Mouse (Mus musculus) cerebellum, adult 2 months (tissue): Measurements from ENCODE around the gene Prg2. TPM values are rescaled to one million over a fixed set of nuclear protein-coding genes. Genes with fewer than 3 reads are reported as not detected.

Experiments
- DNase-seq, 2 experiments: peaks; one replicate each; pipeline ENCODE4 v3.0.0; 2021
- H3K27ac ChIP-seq: fragments of 200-500 bp; 2 replicates; pipeline ENCODE4 v1.5.1; 2012; ENCODE audit warnings: low read length, control low read depth, inconsistent platforms; ENCODE audit not compliant: insufficient read depth
- H3K27me3 ChIP-seq: fragments of 200-500 bp; 2 replicates; pipeline ENCODE4 v1.6.1; 2012; ENCODE audit warnings: inconsistent platforms, mild to moderate bottlenecking, low read length, moderate library complexity; ENCODE audit not compliant: control insufficient read depth, insufficient read depth
- H3K4me1 ChIP-seq: fragments of 200-500 bp; 2 replicates; pipeline ENCODE4 v1.6.1; 2011; ENCODE audit warnings: low read length; ENCODE audit not compliant: control insufficient read depth, insufficient read depth
- H3K4me3 ChIP-seq: fragments of 200-500 bp; replicated peaks from 2 replicates; pipeline ENCODE3; 2011; ENCODE audit warnings: mild to moderate bottlenecking, low read depth, low read length, control low read depth; ENCODE audit not compliant: insufficient read depth
- CTCF ChIP-seq: fragments of 200-500 bp; IDR thresholded peaks from 2 replicates; pipeline ENCODE4 v1.5.1; 2011; ENCODE audit warnings: low read depth, mild to moderate bottlenecking, control low read depth, low read length, moderate library complexity, borderline replicate concordance; ENCODE audit not compliant: insufficient read depth
- POLR2A ChIP-seq: fragments of 200-500 bp; IDR thresholded peaks from 2 replicates; pipeline ENCODE4 v1.6.1; 2011; ENCODE audit warnings: low read length, control low read depth, borderline replicate concordance; ENCODE audit not compliant: insufficient read depth
- WGBS: fragments of 180-500 bp; shearing (Covaris S2); methylation state at CpG from one replicate; pipeline ENCODE4 v1.1.7; 2018; 5-methylcytosine and 5-hydroxymethylcytosine counted together
- polyA plus RNA-seq: library from polyadenylated mRNA; depleted of rRNA; stranded (reverse); fragments of >200 nt; gene quantifications from 2 replicates; pipeline ENCODE4 v1.2.3, GENCODE M21; 2012; rRNA removed

Prg2 gene
- 0.14 and 0.23 TPM in 2 replicates for polyA plus RNA-seq

DNA sequence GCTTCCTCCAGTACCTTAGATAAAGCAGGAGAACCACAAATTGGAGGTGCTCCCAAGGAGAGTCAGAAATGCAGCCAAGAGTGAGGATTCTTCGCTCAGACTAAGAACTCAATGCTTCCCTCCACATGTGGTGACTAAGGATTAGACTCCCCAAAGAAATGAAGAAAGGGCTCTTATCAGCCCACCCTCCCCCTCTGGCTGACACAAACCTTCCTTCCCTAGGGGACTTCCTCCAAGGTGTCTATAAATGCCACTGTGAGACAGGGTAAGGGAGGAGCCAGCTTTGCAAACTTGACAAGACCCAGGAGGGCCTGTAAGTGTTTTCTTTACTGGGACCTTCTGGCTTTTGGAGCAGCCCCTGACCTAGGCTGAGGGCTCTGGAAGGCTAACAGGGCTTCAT lies at the start of gene Prg2:
Gene Prg2 (plus strand): TSS at position 274 of the 400 bp plus-strand sequence.
- Histone ChIP-seq H3K27me3 (no peaks in the 10 kb centered on the region), H3K4me1 (no peaks in the 10 kb centered on the region), H3K4me3 (no peak within 1 kb of the TSS), H3K27ac (no peak within 1 kb of the TSS)
- DNase-seq = no peak
- WGBS = 43% methylated on average over 1 of the region's 1 CpGs
- no peak for TF ChIP-seq CTCF
- TF ChIP-seq POLR2A = no peak

DNA sequence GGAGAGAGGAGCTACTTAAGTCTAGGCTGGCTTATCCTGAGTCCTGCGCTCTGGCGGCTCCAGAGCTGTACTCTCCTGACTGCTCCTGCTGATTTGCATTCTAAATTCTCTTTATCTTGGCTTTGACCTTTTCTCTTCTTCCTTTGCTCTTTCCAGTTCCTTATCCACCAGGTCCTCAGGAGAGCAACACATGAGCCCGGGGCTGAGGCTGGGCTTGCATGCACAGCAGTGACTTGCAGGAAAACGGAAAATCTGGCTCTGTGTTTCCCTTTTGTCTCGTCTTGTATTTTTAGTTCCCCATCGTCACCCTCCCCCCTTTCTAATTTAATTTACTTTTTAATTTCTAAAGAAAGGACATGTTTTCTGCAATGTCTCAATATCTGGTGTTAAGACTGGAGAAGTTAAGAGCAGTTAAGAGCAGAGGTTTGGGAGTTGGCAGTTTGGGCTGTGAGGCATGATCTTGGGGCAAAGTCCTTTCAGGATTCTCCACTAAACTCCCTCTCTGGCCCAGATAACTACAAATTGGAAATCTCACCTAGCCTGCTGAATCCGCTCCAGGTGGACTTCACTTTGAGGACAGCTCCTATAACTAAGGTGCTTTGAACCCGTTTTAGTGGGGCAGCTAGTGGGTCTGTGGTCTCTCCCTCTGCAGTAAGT lies 46.1 kb upstream of the Prg2 start:
- Histone ChIP-seq H3K27me3 (no peaks in the 10 kb centered on the region; the same call in 1 of the 2 replicates), H3K4me3 (no peak overlapping the region), H3K4me1 (no peaks in the 10 kb centered on the region; the same call in 1 of the 2 replicates), H3K27ac (no peak overlapping the region)
- TF ChIP-seq CTCF (no peak), POLR2A (no peak)
- WGBS = 74% methylated on average over 8 of the region's 8 CpGs
- no peak for DNase-seq

DNA sequence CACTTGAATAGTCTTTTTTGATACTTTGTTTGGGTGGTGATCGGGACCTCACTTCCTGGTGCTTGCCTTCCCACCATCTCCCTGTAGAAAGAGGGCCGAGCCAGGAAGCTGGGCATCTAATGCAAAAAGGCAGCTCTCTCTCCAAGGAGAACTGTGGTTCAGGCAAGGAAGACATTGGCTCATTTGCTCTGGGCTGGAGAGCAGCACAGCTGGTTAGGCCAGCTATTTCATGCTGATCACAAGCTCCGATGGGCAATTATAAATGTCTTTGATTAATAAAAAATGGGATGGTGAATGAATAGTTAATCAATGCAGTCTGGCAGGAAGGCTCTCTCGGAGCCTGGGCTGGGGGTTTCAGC lies 45.6 kb upstream of the Prg2 start:
- WGBS = 55% methylated on average over 4 of the region's 4 CpGs
- TF ChIP-seq CTCF = no peak
- TF ChIP-seq POLR2A = no peak

DNA sequence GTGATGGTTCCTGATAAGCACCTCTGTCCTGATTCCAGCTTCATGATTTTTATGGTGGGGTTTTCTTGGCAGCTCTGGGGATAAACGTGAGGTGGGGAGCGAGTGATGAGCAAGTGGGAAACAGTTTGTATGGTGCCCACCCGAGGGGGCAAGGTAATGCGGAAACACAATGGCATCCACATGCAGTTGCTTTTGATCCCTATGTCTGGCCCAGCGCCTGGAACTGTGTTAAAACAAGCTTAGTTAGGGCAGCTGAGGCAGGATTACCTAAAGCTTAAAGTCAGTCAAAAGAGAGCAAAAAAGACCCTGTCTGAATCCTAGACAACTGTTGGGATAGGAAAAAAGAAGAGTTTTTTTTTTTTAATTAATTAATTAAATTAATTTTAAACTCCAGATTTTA lies 45.2 kb upstream of the Prg2 start:
- TF ChIP-seq POLR2A (no peak), CTCF (no peak)
- Histone ChIP-seq H3K4me1 (no peaks in the 10 kb centered on the region; the same call in 1 of the 2 replicates), H3K27ac (no peak overlapping the region), H3K27me3 (no peaks in the 10 kb centered on the region; the same call in 1 of the 2 replicates), H3K4me3 (no peak overlapping the region)
- DNase-seq = no peak
- WGBS = 60% methylated on average over 5 of the region's 5 CpGs

More for the DNA sequence above, 45.6 kb upstream of the Prg2 start:
- H3K27ac ChIP-seq = no peak overlapping the region
- no peaks in the 10 kb centered on the region; the same call in 1 of the 2 replicates for H3K27me3 ChIP-seq
- H3K4me3 ChIP-seq = no peak overlapping the region
- H3K4me1 ChIP-seq = no peaks in the 10 kb centered on the region; the same call in 1 of the 2 replicates
- DNase-seq = no peak

DNA sequence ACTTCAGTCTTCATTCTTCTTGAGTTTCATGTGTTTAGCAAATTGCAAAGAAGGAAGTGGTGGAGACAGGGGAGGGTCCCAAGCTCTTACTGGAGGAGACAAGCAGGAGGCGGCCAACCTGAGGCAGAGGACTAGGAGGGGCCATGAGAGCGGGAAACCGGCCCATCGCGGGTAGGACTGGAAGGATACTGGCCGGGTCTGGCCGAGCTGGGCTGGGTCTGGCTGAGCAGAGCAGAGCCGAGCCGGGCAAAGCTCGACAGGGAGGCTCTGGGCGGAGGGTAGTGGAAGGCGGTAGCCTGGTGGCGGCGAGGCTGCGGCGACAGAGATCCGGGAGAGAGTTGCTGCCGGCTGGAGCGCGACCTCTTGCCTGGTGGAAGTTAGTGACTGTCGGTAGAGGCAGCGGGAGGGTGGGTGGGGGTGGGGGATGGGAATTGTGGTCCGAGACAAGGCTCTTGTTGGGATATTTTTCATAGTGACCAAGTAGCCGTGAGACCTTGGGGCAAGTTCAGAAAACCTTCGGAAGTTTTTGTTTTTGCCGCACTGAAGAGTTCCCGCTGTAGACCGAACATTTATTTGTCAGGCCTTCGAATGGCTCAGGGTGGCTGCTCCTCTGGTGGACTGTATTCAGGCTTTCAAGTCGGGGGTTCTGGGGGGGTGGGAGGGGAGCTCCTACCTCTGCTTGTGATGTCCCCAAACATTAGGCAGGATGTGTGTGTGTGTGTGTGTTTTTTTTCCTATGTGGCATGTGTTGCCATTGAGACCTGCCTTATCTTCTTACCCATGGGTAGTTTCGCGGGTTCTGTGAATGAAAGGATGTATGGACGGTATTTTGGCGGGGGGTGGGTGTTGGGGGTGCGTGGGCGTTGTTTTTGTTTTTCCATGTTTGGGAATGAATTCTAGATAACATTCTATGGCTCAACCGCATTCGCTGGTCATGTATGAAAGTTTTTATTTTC lies 43.5 kb upstream of the Prg2 start, which contains the start of gene Slc43a3:
Gene Slc43a3 (plus strand): TSS at position 106 of the 956 bp plus-strand sequence.
- WGBS = 22% methylated on average over 38 of the region's 38 CpGs
- peak in 1 of 2 experiments; percentile 9 for DNase-seq
- TF ChIP-seq CTCF = no peak
- no peak for TF ChIP-seq POLR2A
- Histone ChIP-seq H3K27ac (no peak within 1 kb of the TSS), H3K27me3 (no peaks in the 10 kb centered on the region; the same call in 1 of the 2 replicates), H3K4me3 (no peak within 1 kb of the TSS), H3K4me1 (no peaks in the 10 kb centered on the region; the same call in 1 of the 2 replicates)

DNA sequence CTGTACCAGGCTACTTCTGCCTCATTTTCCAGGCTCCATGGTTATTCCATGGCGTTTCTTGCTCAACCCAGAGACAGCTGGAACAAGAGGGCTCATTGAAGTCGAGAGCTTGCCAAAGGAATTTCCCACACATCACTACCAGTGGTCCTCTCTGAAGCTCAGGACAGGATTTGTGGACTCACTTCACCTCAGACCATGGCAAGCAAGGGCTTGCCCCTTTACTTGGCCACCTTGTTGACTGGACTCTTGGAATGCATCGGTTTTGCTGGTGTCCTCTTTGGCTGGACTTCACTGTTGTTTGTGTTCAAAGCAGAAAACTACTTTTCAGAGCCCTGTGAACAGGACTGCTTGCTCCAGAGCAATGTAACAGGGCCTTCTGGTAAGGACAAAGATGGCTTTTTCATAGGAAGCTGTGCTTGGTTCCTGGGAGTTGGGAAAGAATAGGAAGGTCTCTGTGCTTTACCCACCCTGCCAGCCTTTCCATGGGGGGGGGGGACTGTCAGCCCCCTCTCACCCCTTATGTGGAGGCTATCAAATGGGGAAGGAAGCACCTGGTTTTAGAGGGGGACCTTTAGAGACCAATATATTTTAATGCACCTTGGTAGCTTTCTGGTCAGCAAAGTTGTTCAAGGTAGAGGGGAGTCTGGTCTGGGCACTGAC lies 42.6 kb upstream of the Prg2 start:
- H3K4me3 ChIP-seq = no peak overlapping the region
- TF ChIP-seq CTCF (no peak), POLR2A (no peak)
- WGBS = 48% methylated on average over 3 of the region's 3 CpGs

DNA sequence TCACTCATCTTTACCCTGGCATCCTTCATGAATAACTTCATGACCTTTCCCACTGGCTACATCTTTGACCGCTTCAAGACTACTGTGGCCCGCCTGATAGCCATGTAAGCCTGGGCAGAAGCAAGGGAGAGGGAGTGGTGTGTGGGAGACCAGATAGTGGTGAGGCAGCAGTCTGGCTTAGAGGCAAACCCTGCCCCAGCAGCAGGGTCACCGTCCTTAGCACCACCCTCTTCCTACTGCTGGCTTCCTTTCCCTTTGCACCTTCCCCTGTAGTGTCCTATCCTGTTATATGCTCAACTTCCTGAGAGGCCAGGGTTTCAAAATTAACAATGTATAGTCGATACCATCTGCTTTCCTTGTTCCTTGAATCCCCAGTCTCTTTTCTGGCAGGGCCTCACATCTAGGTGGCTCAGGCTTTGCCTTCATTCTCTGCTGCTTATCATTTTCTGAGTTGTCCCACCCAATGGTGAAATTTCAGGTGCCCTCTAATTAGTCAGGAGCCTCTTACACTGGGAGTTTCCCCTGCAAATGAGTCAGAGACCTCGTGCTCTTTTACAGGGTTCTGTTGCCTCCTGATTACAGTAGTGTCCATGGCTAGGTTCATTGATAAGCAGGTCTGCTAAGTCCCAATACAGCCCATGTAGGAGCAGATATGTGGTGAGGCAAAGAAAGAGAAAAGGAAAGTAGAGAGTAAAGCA lies 41.9 kb upstream of the Prg2 start:
- Histone ChIP-seq H3K4me1 (no peaks in the 10 kb centered on the region; the same call in 1 of the 2 replicates), H3K27ac (no peak overlapping the region), H3K4me3 (no peak overlapping the region), H3K27me3 (no peaks in the 10 kb centered on the region; the same call in 1 of the 2 replicates)
- no peak for TF ChIP-seq POLR2A
- no peak for TF ChIP-seq CTCF
- WGBS = 87% methylated on average over 5 of the region's 5 CpGs
- DNase-seq = no peak

More for the DNA sequence above, 42.6 kb upstream of the Prg2 start:
- no peaks in the 10 kb centered on the region; the same call in 1 of the 2 replicates for H3K27me3 ChIP-seq
- H3K4me1 ChIP-seq = no peaks in the 10 kb centered on the region; the same call in 1 of the 2 replicates
- DNase-seq = no peak
- H3K27ac ChIP-seq = no peak overlapping the region
